Mouse (Mus musculus): Measurements from ENCODE around the gene Plin5. TPM values are rescaled to one million over a fixed set of nuclear protein-coding genes. Genes with fewer than 3 reads are reported as not detected.

The Plin5 gene
- total and polyA plus RNA-seq, 3 experiments = not detected

- Histone ChIP-seq H3K27ac (ENCODE audit: control insufficient read depth, low read depth, low read length) (peak overlapping the region; percentile 20), H3K9me3 (replicated peaks; ENCODE audit: insufficient read depth, low read length) (no peaks in the 10 kb centered on the region), H3K79me2 (ENCODE audit: control insufficient read depth, insufficient read depth, low read length, poor library complexity) (no peaks in the 10 kb centered on the region), H3K27me3 (ENCODE audit: control insufficient read depth in 1 of 2, insufficient read depth in 2 of 2, low read length in 2 of 2) (no peaks in the 10 kb centered on the region), H3K9ac (ENCODE audit: control insufficient read depth, low read depth, low read length, poor library complexity, severe bottlenecking) (peak overlapping the region; percentile 27), H3K4me1 (ENCODE audit: control insufficient read depth in 1 of 2, insufficient read depth in 2 of 2, low read length in 2 of 2) (peaks cover 9 to 28% of the 10 kb centered on the region in 2 experiments), H3K36me3 (ENCODE audit: control insufficient read depth in 1 of 2, insufficient read depth in 2 of 2, low read length in 2 of 2) (peaks cover 0 to 22% of the 10 kb centered on the region in 2 experiments; a peak in 2 of 4 replicates), H3K4me3 (ENCODE audit: control insufficient read depth in 1 of 2, insufficient read depth in 1 of 2, low read depth in 2 of 2, low read length in 2 of 2) (0 out of 4 replicates have a peak overlapping the region, but pooled peaks of 1 of the 2 experiments have one; percentile 4)
- DNase-seq (ENCODE audit: low read depth, low spot score) = peak; percentile 72
- peak; percentile 98 for TF ChIP-seq JUND (IDR thresholded peaks at IDR 0.05; ENCODE audit: low read depth, low read length)
- peak; percentile 27; the same call in 1 of the 2 replicates for TF ChIP-seq MXI1 (IDR thresholded peaks at IDR 0.05; ENCODE audit: low read depth, low read length)
- TF ChIP-seq ETS1 (IDR thresholded peaks at IDR 0.05; ENCODE audit: low read depth, low read length) = no peak
- TF ChIP-seq MAX (IDR thresholded peaks at IDR 0.05; ENCODE audit: low read length) = no peak
- no peak for TF ChIP-seq TBP (IDR thresholded peaks at IDR 0.05; ENCODE audit: low read depth, low read length)
- TF ChIP-seq ELF1 (IDR thresholded peaks at IDR 0.05; ENCODE audit: low read depth, low read length) = no peak
These were observed 46.2 kb upstream of the Plin5 start for GRCm38 (mm10) chr17:56163523-56164102.

GRCm38 (mm10) chr17:56162231-56162774 lies 44.9 kb upstream of the Plin5 start, which contains the start of gene Tnfaip8l1:
Gene Tnfaip8l1 (plus strand): TSS chr17:56162477.
- Histone ChIP-seq H3K4me1 (ENCODE audit: control insufficient read depth in 1 of 2, insufficient read depth in 2 of 2, low read length in 2 of 2) (peaks cover 9 to 28% of the 10 kb centered on the region in 2 experiments), H3K9ac (ENCODE audit: control insufficient read depth, low read depth, low read length, poor library complexity, severe bottlenecking) (peak within 1 kb of the TSS; percentile 59), H3K27me3 (ENCODE audit: control insufficient read depth in 1 of 2, insufficient read depth in 2 of 2, low read length in 2 of 2) (peaks cover under 1 to 1% of the 10 kb centered on the region in 2 experiments; a peak in 2 of 4 replicates), H3K36me3 (ENCODE audit: control insufficient read depth in 1 of 2, insufficient read depth in 2 of 2, low read length in 2 of 2) (peaks cover 0 to 22% of the 10 kb centered on the region in 2 experiments; a peak in 2 of 4 replicates), H3K9me3 (replicated peaks; ENCODE audit: insufficient read depth, low read length) (no peaks in the 10 kb centered on the region), H3K79me2 (ENCODE audit: control insufficient read depth, insufficient read depth, low read length, poor library complexity) (no peaks in the 10 kb centered on the region), H3K4me3 (ENCODE audit: control insufficient read depth in 1 of 2, insufficient read depth in 1 of 2, low read depth in 2 of 2, low read length in 2 of 2) (peak within 1 kb of the TSS; percentile 59 to 65), H3K27ac (ENCODE audit: control insufficient read depth, low read depth, low read length) (no peak within 1 kb of the TSS; the same call in 1 of the 2 replicates)
- DNase-seq (ENCODE audit: low read depth, low spot score) = peak; percentile 96
- TF ChIP-seq USF2 (IDR thresholded peaks at IDR 0.05; ENCODE audit: borderline replicate concordance in 1 of 2, insufficient read depth in 1 of 2, low read depth in 1 of 2, low read length in 2 of 2) = no peak
- TF ChIP-seq BHLHE40 (IDR thresholded peaks at IDR 0.05; ENCODE audit: borderline replicate concordance, low read depth, low read length) = no peak
- no peak for TF ChIP-seq KAT2A (conservative IDR thresholded peaks at IDR 0.05; ENCODE audit: low read depth, low read length)
- no peak for TF ChIP-seq ZKSCAN1 (IDR thresholded peaks at IDR 0.05; ENCODE audit: low read depth, low read length)
- TF ChIP-seq POLR2AphosphoS2 (IDR thresholded peaks at IDR 0.05; ENCODE audit: low read length) = no peak
- TF ChIP-seq TBP (IDR thresholded peaks at IDR 0.05; ENCODE audit: low read depth, low read length) = no peak
- no peak for TF ChIP-seq CHD1 (IDR thresholded peaks at IDR 0.05; ENCODE audit: low read depth, low read length)
- peak; percentile 53; the same call in 1 of the 2 replicates for TF ChIP-seq MAX (IDR thresholded peaks at IDR 0.05; ENCODE audit: low read length)
- peak; percentile 39 to 70; a peak in 2 of 4 replicates for TF ChIP-seq POLR2A (IDR thresholded peaks at IDR 0.05; ENCODE audit: control insufficient read depth in 1 of 2, insufficient read depth in 1 of 2, low read depth in 1 of 2, low read length in 2 of 2, poor library complexity in 1 of 2)
- 0 out of 2 replicates have a peak, but pooled peaks have one; percentile 35 for TF ChIP-seq MAZ (IDR thresholded peaks at IDR 0.05; ENCODE audit: low read depth, low read length)
- 0 out of 2 replicates have a peak, but pooled peaks have one; percentile 23 for TF ChIP-seq ZMIZ1 (IDR thresholded peaks at IDR 0.05; ENCODE audit: low read depth, low read length)
- TF ChIP-seq CTCF (IDR thresholded peaks at IDR 0.05 in 2 of 3, conservative IDR thresholded peaks at IDR 0.05 in 1 of 3; ENCODE audit: control insufficient read depth in 1 of 3, insufficient read depth in 1 of 3, low read depth in 2 of 3, low read length in 3 of 3, poor library complexity in 1 of 3, severe bottlenecking in 1 of 3) = no peak
- peak; percentile 64; the same call in 1 of the 2 replicates for TF ChIP-seq HCFC1 (IDR thresholded peaks at IDR 0.05; ENCODE audit: low read depth, low read length)
- no peak for TF ChIP-seq MEF2A (IDR thresholded peaks at IDR 0.05; ENCODE audit: extremely low read depth, insufficient replicate concordance, low read depth, low read length, poor library complexity, severe bottlenecking)
- no peak for TF ChIP-seq JUND (IDR thresholded peaks at IDR 0.05; ENCODE audit: low read depth, low read length)
- peak; percentile 93 for TF ChIP-seq E2F4 (IDR thresholded peaks at IDR 0.05; ENCODE audit: borderline replicate concordance, low read depth, low read length)
- TF ChIP-seq NRF1 (IDR thresholded peaks at IDR 0.05; ENCODE audit: insufficient read depth, low read depth, low read length, poor library complexity, severe bottlenecking) = peak; percentile 51; the same call in 1 of the 2 replicates
- no peak for TF ChIP-seq RAD21 (IDR thresholded peaks at IDR 0.05; ENCODE audit: low read depth, low read length)
- TF ChIP-seq ELF1 (IDR thresholded peaks at IDR 0.05; ENCODE audit: low read depth, low read length) = no peak
- TF ChIP-seq MXI1 (IDR thresholded peaks at IDR 0.05; ENCODE audit: low read depth, low read length) = peak; percentile 58
- no peak for TF ChIP-seq POLR2AphosphoS5 (IDR thresholded peaks at IDR 0.05; ENCODE audit: borderline replicate concordance, low read depth, low read length)
- no peak for TF ChIP-seq GATA1 (IDR thresholded peaks at IDR 0.05; ENCODE audit: low read depth, low read length)
- no peak for TF ChIP-seq ZNF384 (IDR thresholded peaks at IDR 0.05; ENCODE audit: low read depth, low read length)
- TF ChIP-seq TCF12 (IDR thresholded peaks at IDR 0.05; ENCODE audit: low read depth, low read length) = peak; percentile 52; the same call in 1 of the 2 replicates
- no peak for TF ChIP-seq EP300 (IDR thresholded peaks at IDR 0.05; ENCODE audit: low read depth in 1 of 2, low read length in 2 of 2)
- no peak for TF ChIP-seq ZC3H11A (IDR thresholded peaks at IDR 0.05; ENCODE audit: low read depth, low read length)
- TF ChIP-seq TAL1 (IDR thresholded peaks at IDR 0.05; ENCODE audit: low read length) = no peak
